Mouse (Mus musculus) kidney, embryonic 14.5 days (tissue): Measurements from ENCODE around the gene Phb2. TPM values are rescaled to one million over a fixed set of nuclear protein-coding genes. Genes with fewer than 3 reads are reported as not detected.
A peak's percentile ranks its signal among the peaks of the same experiment; 100 is the strongest.

Experiments used
- ATAC-seq: fragments of 200-750 bp; cut with Nextera tagmentation; 2 replicates; pipeline ENCODE4 v1.8.0; 2017; ENCODE audit warnings: moderate number of reproducible peaks, mild to moderate bottlenecking, moderate TSS enrichment, moderate library complexity; ENCODE audit not compliant: low FRiP score, low TSS enrichment
- H3K27ac ChIP-seq: fragments of 300-500 bp; sonication (generic); 2 replicates; pipeline ENCODE4 v1.5.1; 2014; ENCODE audit warnings: low read depth, mild to moderate bottlenecking, low read length, moderate library complexity, mixed read lengths
- H3K27me3 ChIP-seq: fragments of 300-500 bp; sonication (generic); 2 replicates; pipeline ENCODE4 v1.6.1; 2014; ENCODE audit warnings: mild to moderate bottlenecking, low read length; ENCODE audit not compliant: control insufficient read depth, insufficient read depth
- H3K36me3 ChIP-seq: fragments of 300-500 bp; sonication (generic); 2 replicates; pipeline ENCODE4 v1.6.1; 2014; ENCODE audit warnings: low read length, mixed read lengths; ENCODE audit not compliant: control insufficient read depth, insufficient read depth
- H3K4me1 ChIP-seq: fragments of 300-500 bp; sonication (generic); 2 replicates; pipeline ENCODE4 v1.6.1; 2014; ENCODE audit warnings: low read length, mixed read lengths; ENCODE audit not compliant: control insufficient read depth, insufficient read depth
- H3K4me2 ChIP-seq: fragments of 300-500 bp; sonication (generic); replicated peaks from 2 replicates; pipeline ENCODE4 v1.6.1; 2014; ENCODE audit warnings: low read depth, mild to moderate bottlenecking, low read length
- H3K4me3 ChIP-seq: fragments of 300-500 bp; sonication (generic); 2 replicates; pipeline ENCODE4 v1.5.1; 2014; ENCODE audit warnings: mild to moderate bottlenecking, low read length
- H3K9ac ChIP-seq: fragments of 300-500 bp; sonication (generic); 2 replicates; pipeline ENCODE4 v1.6.1; 2014; ENCODE audit warnings: low read depth, mild to moderate bottlenecking, low read length, moderate library complexity
- H3K9me3 ChIP-seq: fragments of 300-500 bp; sonication (generic); 2 replicates; pipeline ENCODE4 v1.6.1; 2016; ENCODE audit warnings: low read length; ENCODE audit not compliant: control insufficient read depth
- WGBS: fragments of 180-500 bp; shearing (Covaris S2); extraction: QIAGEN DNeasy Blood & Tissue Kit; methylation state at CpG from one replicate; pipeline ENCODE4 v1.1.7; 2014; 5-methylcytosine and 5-hydroxymethylcytosine counted together
- polyA plus RNA-seq: library from polyadenylated mRNA; unstranded; fragments of >200 nt; fragmentation: Nextera tagmentation; extraction: Ambion mirVana; gene quantifications from 2 replicates; pipeline ENCODE4 v1.2.1, GENCODE M21; 2014

Gene Phb2
- polyA plus RNA-seq, 1 experiment from 2014 or later: 402 TPM

DNA sequence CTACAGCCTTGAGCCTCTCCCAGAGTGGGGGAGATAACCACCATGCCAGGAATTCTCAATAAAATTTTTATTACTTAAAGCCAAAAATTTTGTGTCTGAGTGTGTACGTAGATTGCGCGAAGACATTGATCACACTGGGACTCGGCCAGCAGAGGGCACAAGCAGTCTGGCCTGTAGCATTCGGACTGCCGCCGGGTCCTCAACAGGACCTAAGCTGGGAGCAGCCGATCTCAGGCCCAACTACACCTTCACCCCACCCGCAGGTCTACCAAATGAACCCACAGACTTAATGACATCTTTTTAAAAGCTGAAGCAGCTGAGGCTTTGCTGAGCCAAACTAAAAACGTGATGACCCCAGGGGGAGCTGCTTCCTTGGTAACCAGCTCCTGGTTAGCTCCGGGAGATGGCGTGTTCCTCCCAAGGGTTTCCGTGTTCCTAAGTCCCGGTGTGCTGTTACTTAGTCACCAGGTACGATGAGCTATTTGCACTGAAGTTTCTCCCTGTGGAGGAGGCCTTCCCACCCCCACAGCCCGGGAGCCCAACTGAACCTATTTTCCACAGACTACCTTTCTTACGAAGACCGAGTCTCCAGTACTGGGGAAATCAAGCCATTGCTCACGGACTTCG is 4.8 kb downstream of the Phb2 start:
- H3K27ac ChIP-seq: no peak overlapping the region
- H3K27me3 ChIP-seq: no peaks in the 10 kb centered on the region
- H3K9ac ChIP-seq: peak overlapping the region; percentile 18; the same call in 1 of the 2 replicates
- peaks cover 41% of the 10 kb centered on the region for H3K36me3 ChIP-seq
- H3K4me1 ChIP-seq: peaks cover 11% of the 10 kb centered on the region
- H3K9me3 ChIP-seq: no peaks in the 10 kb centered on the region
- ATAC-seq: no peak
- WGBS: 69% methylated on average over 20 of the region's 20 CpGs
- H3K4me3 ChIP-seq: no peak overlapping the region; the same call in 1 of the 2 replicates
- peak overlapping the region; percentile 23; the same call in 1 of the 2 replicates for H3K4me2 ChIP-seq

DNA sequence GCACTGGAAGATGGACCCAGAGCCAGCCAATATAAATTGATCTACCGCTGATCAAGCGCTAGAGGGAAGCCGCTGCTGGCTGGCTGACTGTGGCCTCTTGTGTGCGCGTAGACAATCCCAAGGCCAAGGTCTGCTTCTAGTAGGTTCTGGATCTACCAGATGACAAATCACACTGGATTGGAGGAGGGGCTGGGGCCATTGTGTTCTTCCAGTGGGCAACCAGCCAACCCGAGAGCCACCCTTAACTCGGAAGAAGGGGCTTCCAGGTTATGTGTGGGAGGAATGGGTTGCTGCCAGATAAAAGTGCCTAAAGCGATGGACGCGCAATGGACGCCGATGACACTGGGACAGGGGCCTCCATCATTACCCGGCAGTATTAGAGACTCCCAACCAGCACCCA is 5.8 kb downstream of the Phb2 start:
- peaks cover 10% of the 10 kb centered on the region for H3K4me1 ChIP-seq
- H3K27ac ChIP-seq: no peak overlapping the region
- 70% methylated on average over 13 of the region's 13 CpGs for WGBS
- H3K36me3 ChIP-seq: peaks cover 41% of the 10 kb centered on the region
- peak overlapping the region; percentile 38 for H3K4me3 ChIP-seq
- no peaks in the 10 kb centered on the region for H3K27me3 ChIP-seq
- ATAC-seq: no peak
- H3K9ac ChIP-seq: peak overlapping the region; percentile 53
- H3K9me3 ChIP-seq: no peaks in the 10 kb centered on the region
- peak overlapping the region; percentile 23 for H3K4me2 ChIP-seq

DNA sequence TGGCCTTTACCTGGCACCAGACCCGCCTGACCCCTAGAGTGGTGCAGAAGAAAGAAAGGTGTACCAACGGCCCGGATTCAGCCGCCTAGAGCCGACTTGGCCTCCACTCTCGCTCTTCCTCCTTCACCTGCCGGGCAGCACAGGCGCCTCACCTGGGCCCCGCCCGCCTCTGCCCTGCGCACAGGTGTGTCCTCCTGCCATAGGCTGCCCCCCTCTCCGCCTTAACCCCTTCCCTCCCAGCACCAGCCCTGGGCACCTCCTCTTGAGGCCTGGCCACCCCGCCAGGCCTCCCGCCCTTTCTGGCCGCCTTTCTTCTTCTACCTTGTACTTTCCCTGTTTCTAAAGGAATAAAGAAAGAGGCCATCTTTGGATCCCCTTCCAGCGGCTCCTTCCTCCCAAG is 6.6 kb downstream of the Phb2 start:
- Histone ChIP-seq H3K36me3 (peaks cover 40% of the 10 kb centered on the region), H3K27ac (peak overlapping the region; percentile 65), H3K9ac (peak overlapping the region; percentile 53), H3K4me1 (peaks cover 3% of the 10 kb centered on the region), H3K27me3 (no peaks in the 10 kb centered on the region), H3K4me2 (peak overlapping the region; percentile 31; the same call in 1 of the 2 replicates), H3K4me3 (peak overlapping the region; percentile 38), H3K9me3 (no peaks in the 10 kb centered on the region)
- 66% methylated on average over 15 of the region's 16 CpGs for WGBS
- peak; percentile 20; the same call in 1 of the 2 replicates for ATAC-seq

DNA sequence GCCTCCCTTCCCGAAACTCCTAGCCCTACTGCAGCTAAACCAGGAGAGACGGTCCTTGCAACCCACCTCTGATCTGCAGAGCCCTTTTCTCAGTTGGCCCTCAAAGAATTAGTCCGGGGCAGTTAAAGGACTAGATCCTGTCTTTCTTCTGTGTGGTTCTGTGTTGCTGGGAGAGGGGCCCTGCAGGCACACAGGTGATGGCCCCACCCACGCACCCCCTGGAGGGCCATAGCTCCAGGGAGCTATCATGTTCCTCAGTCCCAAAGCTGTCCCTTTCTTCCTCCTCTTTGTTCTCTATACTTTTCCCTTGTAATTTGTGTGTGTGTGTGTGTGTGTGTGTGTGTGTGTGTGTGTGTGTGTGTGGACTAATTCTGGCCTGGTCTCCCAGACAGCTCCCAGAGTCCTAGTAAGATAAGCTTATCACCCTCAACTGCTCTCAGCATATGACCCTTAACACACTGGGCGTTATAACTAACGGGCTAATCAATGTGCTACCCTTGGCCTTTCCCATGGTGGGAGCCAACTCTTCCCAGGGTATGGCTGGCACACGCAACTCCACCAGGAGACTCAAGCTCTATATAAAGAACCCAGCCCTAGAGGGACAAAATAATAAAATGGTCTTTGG is 7.3 kb downstream of the Phb2 start:
- Histone ChIP-seq H3K4me2 (peak overlapping the region; percentile 31), H3K9me3 (no peaks in the 10 kb centered on the region), H3K27ac (peak overlapping the region; percentile 65; the same call in 1 of the 2 replicates), H3K9ac (peak overlapping the region; percentile 53; the same call in 1 of the 2 replicates), H3K4me3 (peak overlapping the region; percentile 38), H3K36me3 (peaks cover 33% of the 10 kb centered on the region), H3K27me3 (no peaks in the 10 kb centered on the region), H3K4me1 (no peaks in the 10 kb centered on the region)
- no peak for ATAC-seq
- WGBS: 61% methylated on average over 7 of the region's 7 CpGs

DNA sequence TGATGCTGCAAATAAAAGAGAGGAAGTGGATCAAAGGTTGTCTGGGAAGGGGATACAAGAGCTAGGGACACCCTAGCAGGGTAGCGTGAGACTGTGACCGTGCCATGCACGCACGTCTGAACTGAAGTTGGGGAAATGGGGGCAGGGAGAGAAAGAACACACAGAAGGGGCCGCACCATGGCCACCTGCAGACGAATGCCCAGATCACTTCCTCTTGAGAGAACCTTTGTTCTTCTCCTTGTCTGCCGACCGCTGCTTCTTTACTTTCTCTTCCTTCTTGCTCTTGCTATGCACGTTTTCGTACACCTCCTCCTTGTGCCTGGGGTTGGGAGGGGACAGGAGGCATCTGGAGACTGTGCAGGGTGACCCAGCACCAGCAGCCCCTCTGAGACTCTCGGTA is 8.8 kb downstream of the Phb2 start:
- H3K4me3 ChIP-seq: no peak overlapping the region

DNA sequence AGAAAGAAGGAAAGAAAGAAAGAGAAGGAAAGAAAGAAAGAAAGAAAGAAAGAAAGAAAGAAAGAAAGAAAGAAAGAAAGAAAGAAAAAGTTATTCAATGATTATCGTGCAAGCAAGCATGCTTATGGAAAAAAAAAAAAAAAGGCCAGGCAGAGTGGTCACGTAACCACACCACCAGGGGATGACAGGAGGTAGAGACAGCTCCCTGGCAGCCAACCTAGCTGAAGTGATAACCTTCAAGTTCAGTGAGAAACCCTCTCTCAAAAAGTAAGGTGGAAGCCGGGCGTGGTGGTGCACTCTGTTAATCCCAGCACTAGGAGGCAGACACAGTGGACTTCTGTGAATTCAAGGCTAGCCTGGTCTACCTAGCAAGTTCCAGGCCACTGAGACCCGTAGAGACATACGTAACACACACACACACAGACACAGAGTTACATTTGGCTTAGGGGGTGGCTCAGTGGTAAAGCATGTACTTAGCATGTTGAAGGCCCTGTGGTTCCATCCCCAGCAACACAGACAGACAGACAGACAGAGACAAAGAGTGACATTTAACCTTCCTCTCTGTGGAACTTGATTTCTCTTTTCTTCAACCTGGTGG is 10.8 kb downstream of the Phb2 start:
- Histone ChIP-seq H3K27ac (no peak overlapping the region), H3K27me3 (no peaks in the 10 kb centered on the region), H3K9ac (no peak overlapping the region), H3K4me1 (no peaks in the 10 kb centered on the region), H3K9me3 (no peaks in the 10 kb centered on the region), H3K4me3 (no peak overlapping the region), H3K36me3 (no peaks in the 10 kb centered on the region), H3K4me2 (no peak overlapping the region)
- WGBS: 92% methylated on average over 6 of the region's 6 CpGs
- ATAC-seq: no peak

More for the DNA sequence above, 8.8 kb downstream of the Phb2 start:
- no peaks in the 10 kb centered on the region for H3K27me3 ChIP-seq
- no peaks in the 10 kb centered on the region for H3K4me1 ChIP-seq
- no peaks in the 10 kb centered on the region for H3K9me3 ChIP-seq
- H3K4me2 ChIP-seq: no peak overlapping the region
- ATAC-seq: no peak
- peaks cover 18% of the 10 kb centered on the region for H3K36me3 ChIP-seq
- WGBS: 68% methylated on average over 11 of the region's 11 CpGs
- peak overlapping the region; percentile 53; the same call in 1 of the 2 replicates for H3K9ac ChIP-seq
- H3K27ac ChIP-seq: no peak overlapping the region

DNA sequence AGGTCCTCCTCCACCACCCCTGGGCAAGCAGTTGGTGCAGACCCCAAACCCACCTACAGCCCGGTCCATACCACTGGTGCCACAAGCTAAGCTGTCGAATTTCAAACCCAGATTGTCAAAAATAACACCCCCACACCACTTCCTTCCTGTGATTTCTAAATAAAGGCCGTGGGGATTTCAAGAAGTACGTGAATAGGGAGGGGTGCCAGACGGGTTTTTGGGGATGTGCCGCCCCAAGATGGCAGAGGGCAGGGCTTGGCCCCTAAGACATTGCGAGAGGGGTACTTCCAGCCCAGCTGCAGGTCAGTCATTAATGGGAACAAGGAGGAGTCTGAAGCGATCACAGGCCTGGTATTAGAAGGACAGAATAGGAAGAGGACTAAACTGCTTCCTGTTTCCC is 11.4 kb downstream of the Phb2 start:
- Histone ChIP-seq H3K4me1 (no peaks in the 10 kb centered on the region), H3K4me3 (no peak overlapping the region), H3K27me3 (no peaks in the 10 kb centered on the region), H3K36me3 (no peaks in the 10 kb centered on the region), H3K4me2 (no peak overlapping the region), H3K9me3 (no peaks in the 10 kb centered on the region), H3K27ac (no peak overlapping the region), H3K9ac (no peak overlapping the region)
- 79% methylated on average over 8 of the region's 8 CpGs for WGBS
- no peak for ATAC-seq

DNA sequence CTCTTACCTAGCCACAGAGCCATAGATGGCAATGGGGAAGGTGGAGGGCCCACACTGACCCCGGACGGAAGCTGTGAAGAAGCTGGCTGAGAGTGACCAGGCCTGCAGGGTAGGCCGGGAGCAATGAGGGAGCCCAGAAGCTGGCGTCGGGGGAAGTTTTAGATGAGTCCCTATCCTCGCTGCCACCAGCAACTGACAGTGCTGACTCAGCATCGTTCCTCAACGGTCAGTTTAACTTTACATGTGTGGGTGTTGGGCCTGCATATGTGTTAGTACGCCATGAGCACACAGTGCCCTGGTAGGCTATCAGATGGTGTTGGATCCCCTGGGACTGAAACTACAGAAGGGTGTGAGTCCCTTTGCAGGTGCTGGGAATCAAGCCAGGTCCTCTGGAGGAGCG is 12.3 kb downstream of the Phb2 start:
- no peak overlapping the region for H3K27ac ChIP-seq
- H3K4me1 ChIP-seq: no peaks in the 10 kb centered on the region
- ATAC-seq: no peak
- no peak overlapping the region for H3K4me3 ChIP-seq
- no peaks in the 10 kb centered on the region for H3K36me3 ChIP-seq
- WGBS: 90% methylated on average over 10 of the region's 10 CpGs
- H3K9ac ChIP-seq: no peak overlapping the region
- no peak overlapping the region for H3K4me2 ChIP-seq
- no peaks in the 10 kb centered on the region for H3K9me3 ChIP-seq
- no peaks in the 10 kb centered on the region for H3K27me3 ChIP-seq

DNA sequence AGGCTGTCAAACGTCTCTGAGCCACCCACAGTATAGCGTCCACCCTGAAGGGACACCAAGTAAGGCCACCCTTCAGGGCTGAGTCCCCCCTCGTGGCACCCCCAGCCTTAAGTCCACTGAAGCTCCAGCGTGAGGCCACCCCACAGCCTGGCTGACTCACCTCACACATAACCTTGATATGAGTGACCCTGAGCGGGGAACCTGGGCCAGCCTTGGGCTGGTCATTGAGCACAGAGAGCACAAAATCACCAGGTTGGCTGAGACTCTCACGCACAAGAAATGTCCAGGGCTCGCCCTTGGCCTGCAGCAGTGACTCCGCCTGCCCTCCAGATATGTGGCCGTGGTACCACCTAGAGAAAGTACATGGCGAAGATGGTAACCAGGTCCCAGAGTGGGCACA is 16.5 kb downstream of the Phb2 start:
- H3K9me3 ChIP-seq: no peaks in the 10 kb centered on the region
- ATAC-seq: 0 out of 2 replicates have a peak, but pooled peaks have one; percentile 20
- no peak overlapping the region for H3K4me2 ChIP-seq
- WGBS: 90% methylated on average over 10 of the region's 10 CpGs
- H3K36me3 ChIP-seq: no peaks in the 10 kb centered on the region
- 0 out of 2 replicates have a peak, but pooled peaks cover 7% of the 10 kb centered on the region for H3K4me1 ChIP-seq
- H3K9ac ChIP-seq: no peak overlapping the region
- no peak overlapping the region for H3K27ac ChIP-seq
- no peaks in the 10 kb centered on the region for H3K27me3 ChIP-seq
- no peak overlapping the region for H3K4me3 ChIP-seq
